Mouse (Mus musculus): ENCODE data around the gene Ly6g6c. TPM values are rescaled to one million over a fixed set of nuclear protein-coding genes. Genes with fewer than 3 reads are reported as not detected.

Ly6g6c gene
- polyA plus RNA-seq, 1 experiment from 2014 or later, result not detected

DNA sequence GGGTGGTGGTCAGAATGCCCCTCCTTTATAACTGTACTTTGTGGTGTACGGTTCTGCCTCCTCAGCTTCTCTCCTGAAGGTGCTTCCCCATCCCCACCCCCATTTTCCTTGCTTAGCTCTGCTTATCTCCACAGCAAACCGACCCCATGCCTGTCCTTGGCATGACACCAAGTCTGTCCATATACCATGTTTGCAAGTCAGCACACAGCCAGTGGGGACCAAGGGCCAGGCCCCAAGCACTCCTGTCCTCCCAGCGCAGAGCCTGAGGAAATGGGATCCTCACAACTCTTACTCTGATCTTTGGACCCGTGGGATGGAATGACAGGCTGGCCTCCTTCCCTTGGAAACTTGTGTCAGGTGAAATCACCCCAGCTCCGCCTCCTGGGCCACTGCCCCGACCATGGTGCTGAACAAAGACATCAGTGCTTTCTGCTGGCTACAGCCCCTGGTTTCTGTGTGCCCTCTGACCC is 38.1 kb downstream of the Ly6g6c start:
- H3K27ac ChIP-seq, result no peak overlapping the region
- no peak overlapping the region for H3K9ac ChIP-seq (replicated peaks)
- no peaks in the 10 kb centered on the region for H3K9me3 ChIP-seq
- H3K36me3 ChIP-seq, result peaks cover 60% of the 10 kb centered on the region
- no peak overlapping the region for H3K4me2 ChIP-seq
- no peak overlapping the region for H3K4me3 ChIP-seq (replicated peaks)
- ATAC-seq (ENCODE audit: insufficient number of reproducible peaks, insufficient read depth, low FRiP score, low TSS enrichment, low read depth), result no peak
- peaks cover 6% of the 10 kb centered on the region; the same call in 1 of the 2 replicates for H3K4me1 ChIP-seq (replicated peaks)
- no peaks in the 10 kb centered on the region for H3K27me3 ChIP-seq
- 71% methylated on average over 6 of the region's 6 CpGs for WGBS

DNA sequence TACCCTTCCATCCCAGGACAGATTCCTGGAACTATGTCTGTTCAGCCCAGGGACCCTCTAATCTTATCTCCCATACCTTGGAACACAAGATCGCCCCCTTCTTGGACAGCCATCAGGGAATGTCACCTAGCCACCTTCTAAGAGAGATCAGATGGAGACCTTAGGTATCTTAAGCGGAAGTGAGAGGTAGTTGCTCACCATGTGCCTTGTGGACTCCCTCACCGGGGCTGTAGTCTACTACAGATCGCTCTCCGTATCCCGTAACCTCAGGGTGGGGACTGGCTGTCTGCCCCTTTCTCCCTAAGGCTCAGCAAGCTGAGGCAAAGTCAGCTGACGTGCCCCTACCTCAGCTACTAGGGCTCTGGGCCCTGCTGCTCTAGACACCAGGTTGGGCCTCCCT is 38.9 kb downstream of the Ly6g6c start:
- Histone ChIP-seq H3K27ac (no peak overlapping the region), H3K27me3 (no peaks in the 10 kb centered on the region), H3K4me2 (no peak overlapping the region), H3K4me1 (replicated peaks) (peaks cover 6% of the 10 kb centered on the region; the same call in 1 of the 2 replicates), H3K4me3 (replicated peaks) (no peak overlapping the region), H3K9me3 (no peaks in the 10 kb centered on the region), H3K36me3 (peaks cover 52% of the 10 kb centered on the region), H3K9ac (replicated peaks) (no peak overlapping the region)
- ATAC-seq (ENCODE audit: insufficient number of reproducible peaks, insufficient read depth, low FRiP score, low TSS enrichment, low read depth), result no peak
- WGBS, result 85% methylated on average over 7 of the region's 7 CpGs

DNA sequence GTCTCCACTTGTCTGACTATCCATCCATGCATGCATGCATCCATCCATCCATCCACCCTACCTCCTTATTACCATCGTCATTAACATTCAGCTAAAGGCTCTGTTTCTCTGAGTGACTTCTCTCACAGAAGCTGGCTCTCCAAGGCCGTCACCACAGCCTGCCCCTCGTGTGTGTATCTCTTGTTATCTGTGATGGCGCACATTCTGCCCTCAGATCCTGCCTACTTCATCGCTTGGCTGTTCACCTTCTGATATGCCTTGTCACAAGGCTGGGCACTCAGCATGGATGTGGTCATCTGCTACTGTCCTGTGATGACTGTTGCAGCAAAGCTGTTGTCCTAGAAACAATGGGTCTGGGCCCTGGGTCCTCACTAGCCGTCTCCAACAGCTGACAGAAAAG is 39.6 kb downstream of the Ly6g6c start:
- Histone ChIP-seq H3K36me3 (peaks cover 45% of the 10 kb centered on the region), H3K9me3 (no peaks in the 10 kb centered on the region), H3K4me2 (no peak overlapping the region), H3K27ac (no peak overlapping the region), H3K27me3 (no peaks in the 10 kb centered on the region), H3K4me3 (replicated peaks) (no peak overlapping the region), H3K9ac (replicated peaks) (no peak overlapping the region), H3K4me1 (replicated peaks) (peaks cover 6% of the 10 kb centered on the region; the same call in 1 of the 2 replicates)
- ATAC-seq (ENCODE audit: insufficient number of reproducible peaks, insufficient read depth, low FRiP score, low TSS enrichment, low read depth), result no peak
- 83% methylated on average over 6 of the region's 6 CpGs for WGBS

GRCm38 (mm10) chr17:35105740-35106389 is 40.7 kb downstream of the Ly6g6c start:
- Histone ChIP-seq H3K4me1 (replicated peaks) (peaks cover 6% of the 10 kb centered on the region; the same call in 1 of the 2 replicates), H3K36me3 (peaks cover 34% of the 10 kb centered on the region), H3K27me3 (no peaks in the 10 kb centered on the region), H3K27ac (no peak overlapping the region), H3K9me3 (no peaks in the 10 kb centered on the region), H3K4me2 (peak overlapping the region; percentile 17), H3K4me3 (replicated peaks) (no peak overlapping the region; the same call in 1 of the 2 replicates), H3K9ac (replicated peaks) (peak overlapping the region; percentile 45; the same call in 1 of the 2 replicates)
- no peak for ATAC-seq (ENCODE audit: insufficient number of reproducible peaks, insufficient read depth, low FRiP score, low TSS enrichment, low read depth)
- WGBS, result 35% methylated on average over 13 of the region's 13 CpGs

GRCm38 (mm10) chr17:35106522-35106921 is 41.3 kb downstream of the Ly6g6c start:
- no peak overlapping the region for H3K27ac ChIP-seq
- peaks cover 6% of the 10 kb centered on the region; the same call in 1 of the 2 replicates for H3K4me1 ChIP-seq (replicated peaks)
- ATAC-seq (ENCODE audit: insufficient number of reproducible peaks, insufficient read depth, low FRiP score, low TSS enrichment, low read depth), result no peak
- 0 out of 2 replicates have a peak overlapping the region, but pooled peaks have one; percentile 17 for H3K4me2 ChIP-seq
- H3K36me3 ChIP-seq, result peaks cover 28% of the 10 kb centered on the region
- no peak overlapping the region for H3K9ac ChIP-seq (replicated peaks)
- WGBS, result 77% methylated on average over 3 of the region's 3 CpGs
- no peaks in the 10 kb centered on the region for H3K27me3 ChIP-seq
- H3K9me3 ChIP-seq, result no peaks in the 10 kb centered on the region
- no peak overlapping the region; the same call in 1 of the 2 replicates for H3K4me3 ChIP-seq (replicated peaks)

GRCm38 (mm10) chr17:35108097-35108496 is 42.9 kb downstream of the Ly6g6c start, which contains the start of gene Ly6g5c:
Ly6g5c (plus strand) TSS chr17:35108279.
- Histone ChIP-seq H3K9ac (replicated peaks) (no peak within 1 kb of the TSS), H3K4me1 (replicated peaks) (peaks cover 6% of the 10 kb centered on the region; the same call in 1 of the 2 replicates), H3K9me3 (no peaks in the 10 kb centered on the region), H3K4me2 (no peak within 1 kb of the TSS), H3K27ac (no peak within 1 kb of the TSS), H3K27me3 (no peaks in the 10 kb centered on the region), H3K4me3 (replicated peaks) (no peak within 1 kb of the TSS), H3K36me3 (peaks cover 12% of the 10 kb centered on the region)
- ATAC-seq (ENCODE audit: insufficient number of reproducible peaks, insufficient read depth, low FRiP score, low TSS enrichment, low read depth), result no peak
- WGBS, result 80% methylated on average over 6 of the region's 6 CpGs

DNA sequence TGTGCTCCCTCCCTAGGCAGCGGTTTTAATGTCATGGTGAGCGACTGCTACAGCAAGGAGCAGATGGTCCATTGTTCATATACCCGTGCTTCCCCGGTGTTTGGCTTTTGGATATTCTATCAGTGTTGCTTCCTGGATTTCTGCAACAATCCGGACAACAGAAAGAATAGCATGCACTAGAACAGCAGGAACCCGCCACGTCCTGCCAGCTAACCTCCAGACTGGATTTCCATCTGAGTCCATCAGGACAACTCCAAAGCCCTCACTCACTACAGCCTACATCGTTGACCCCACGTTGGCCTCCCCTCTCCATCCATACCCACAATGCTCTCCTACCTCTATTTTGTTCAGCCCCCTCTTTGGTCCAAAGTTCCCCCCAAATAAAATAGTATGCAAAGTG is 46.6 kb downstream of the Ly6g6c start:
- Histone ChIP-seq H3K4me1 (replicated peaks) (no peaks in the 10 kb centered on the region), H3K27ac (no peak overlapping the region), H3K27me3 (no peaks in the 10 kb centered on the region), H3K36me3 (peaks cover 30% of the 10 kb centered on the region), H3K9ac (replicated peaks) (no peak overlapping the region), H3K9me3 (no peaks in the 10 kb centered on the region), H3K4me3 (replicated peaks) (no peak overlapping the region), H3K4me2 (no peak overlapping the region)
- no peak for ATAC-seq (ENCODE audit: insufficient number of reproducible peaks, insufficient read depth, low FRiP score, low TSS enrichment, low read depth)
- 80% methylated on average over 9 of the region's 9 CpGs for WGBS

DNA sequence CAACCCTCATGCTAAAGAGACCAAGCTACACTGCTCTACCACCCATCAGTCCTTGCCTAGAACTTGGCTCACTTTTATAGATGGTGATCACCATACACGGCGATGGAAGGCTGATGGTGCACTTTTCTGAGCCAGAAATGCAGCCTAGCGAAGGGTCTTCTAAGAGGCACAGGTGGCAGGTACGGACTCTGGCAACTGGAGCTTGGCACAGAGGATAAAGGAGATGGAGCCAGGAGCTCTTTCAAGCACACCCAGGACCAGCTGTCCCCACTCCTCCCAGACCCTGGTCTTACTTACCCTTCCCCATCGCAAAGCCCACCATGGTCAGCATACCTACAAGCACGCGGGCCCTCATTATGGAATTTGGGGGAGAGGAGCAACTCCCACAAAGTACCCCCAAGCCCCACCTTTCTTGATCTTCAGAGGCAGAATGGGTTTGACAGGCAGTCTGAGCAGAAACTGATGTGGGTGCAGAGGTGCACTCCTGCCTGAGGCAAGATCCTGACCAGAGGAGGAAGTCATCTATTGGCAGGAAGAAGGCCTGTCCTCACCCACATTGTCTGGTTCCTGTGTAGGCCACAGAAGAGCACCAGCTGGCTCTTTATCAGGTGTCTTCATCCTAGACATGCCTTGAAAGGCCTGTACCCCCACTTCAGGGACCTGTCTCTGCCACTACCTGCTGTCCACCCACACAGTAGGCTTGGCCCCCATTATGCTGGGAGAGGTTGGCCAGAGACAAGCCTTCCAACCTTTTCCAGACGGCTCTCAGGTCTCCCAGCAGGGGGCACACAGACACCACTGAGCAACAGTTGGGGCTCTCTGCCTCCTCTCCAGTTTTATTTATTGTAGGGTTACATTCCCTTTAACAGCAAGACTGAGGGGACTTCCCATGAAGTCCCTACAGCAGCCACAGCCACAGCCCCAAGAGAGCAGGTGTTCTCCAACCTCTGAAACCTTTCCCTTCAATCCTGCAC is 50.1 kb downstream of the Ly6g6c start, which contains the start of gene Ly6g5b:
Gene Ly6g5b, minus strand, starts transcription at position 383 of the 974 bp plus-strand sequence.
- no peak for ATAC-seq (ENCODE audit: insufficient number of reproducible peaks, insufficient read depth, low FRiP score, low TSS enrichment, low read depth)
- 83% methylated on average over 8 of the region's 8 CpGs for WGBS

More for the DNA sequence above, 50.1 kb downstream of the Ly6g6c start, which contains the start of gene Ly6g5b:
- H3K36me3 ChIP-seq, result peaks cover 56% of the 10 kb centered on the region
- no peak within 1 kb of the TSS for H3K4me2 ChIP-seq
- no peak within 1 kb of the TSS for H3K27ac ChIP-seq
- no peaks in the 10 kb centered on the region for H3K9me3 ChIP-seq
- peaks cover 8% of the 10 kb centered on the region for H3K4me1 ChIP-seq (replicated peaks)
- no peak within 1 kb of the TSS for H3K9ac ChIP-seq (replicated peaks)
- H3K4me3 ChIP-seq (replicated peaks), result no peak within 1 kb of the TSS
- H3K27me3 ChIP-seq, result no peaks in the 10 kb centered on the region

Other genes with a start within 250 kb of the Ly6g6c start
- gene Stk19, start 228.4 kb upstream of the Ly6g6c start, polyA plus RNA-seq (2016; fragmentation: Nextera tagmentation; extraction: Ambion mirVana), result 24.9 and 26.2 TPM in 2 replicates
- gene Dxo, start 228.4 kb upstream of the Ly6g6c start, polyA plus RNA-seq (2016; fragmentation: Nextera tagmentation; extraction: Ambion mirVana), result 70.8 and 81.7 TPM in 2 replicates
- gene Skiv2l, start 215.2 kb upstream of the Ly6g6c start, polyA plus RNA-seq (2016; fragmentation: Nextera tagmentation; extraction: Ambion mirVana), result 58.3 and 65.7 TPM in 2 replicates
- gene Nelfe, start 215.0 kb upstream of the Ly6g6c start, polyA plus RNA-seq (2016; fragmentation: Nextera tagmentation; extraction: Ambion mirVana), result 125 and 134 TPM in 2 replicates
- 1.4 and 3.0 TPM in 2 replicates for gene Cfb, start 202.9 kb upstream of the Ly6g6c start, polyA plus RNA-seq (2016; fragmentation: Nextera tagmentation; extraction: Ambion mirVana)
- 9.3 and 10.8 TPM in 2 replicates for gene Zbtb12, start 185.9 kb upstream of the Ly6g6c start, polyA plus RNA-seq (2016; fragmentation: Nextera tagmentation; extraction: Ambion mirVana)
- 0.18 TPM in 1 of 2 replicates, not detected in the other for gene Gm20547, start 183.3 kb upstream of the Ly6g6c start, polyA plus RNA-seq (2016; fragmentation: Nextera tagmentation; extraction: Ambion mirVana)
- 0.84 and 1.1 TPM in 2 replicates for gene C2, start 167.1 kb upstream of the Ly6g6c start, polyA plus RNA-seq (2016; fragmentation: Nextera tagmentation; extraction: Ambion mirVana)
- gene Ehmt2, start 166.9 kb upstream of the Ly6g6c start, polyA plus RNA-seq (2016; fragmentation: Nextera tagmentation; extraction: Ambion mirVana), result 114 TPM in 2 replicates
- gene Slc44a4, start 150.9 kb upstream of the Ly6g6c start, polyA plus RNA-seq (2016; fragmentation: Nextera tagmentation; extraction: Ambion mirVana), result not detected in 2 replicates
- 16.2 and 18.9 TPM in 2 replicates for gene Neu1, start 134.1 kb upstream of the Ly6g6c start, polyA plus RNA-seq (2016; fragmentation: Nextera tagmentation; extraction: Ambion mirVana)
- gene Hspa1b, start 106.2 kb upstream of the Ly6g6c start, polyA plus RNA-seq (2016; fragmentation: Nextera tagmentation; extraction: Ambion mirVana), result 0.19 TPM in 1 of 2 replicates, not detected in the other
- not detected in 2 replicates for gene Gm20481, start 95.5 kb upstream of the Ly6g6c start, polyA plus RNA-seq (2016; fragmentation: Nextera tagmentation; extraction: Ambion mirVana)
- 1.9 and 2.0 TPM in 2 replicates for gene Hspa1a, start 93.2 kb upstream of the Ly6g6c start, polyA plus RNA-seq (2016; fragmentation: Nextera tagmentation; extraction: Ambion mirVana)
- gene Hspa1l, start 92.7 kb upstream of the Ly6g6c start, polyA plus RNA-seq (2016; fragmentation: Nextera tagmentation; extraction: Ambion mirVana), result 1.0 and 1.1 TPM in 2 replicates
- gene Lsm2, start 83.5 kb upstream of the Ly6g6c start, polyA plus RNA-seq (2016; fragmentation: Nextera tagmentation; extraction: Ambion mirVana), result 222 and 234 TPM in 2 replicates
- 169 and 171 TPM in 2 replicates for gene Vars, start 64.4 kb upstream of the Ly6g6c start, polyA plus RNA-seq (2016; fragmentation: Nextera tagmentation; extraction: Ambion mirVana)
- gene Vwa7, start 48.8 kb upstream of the Ly6g6c start, polyA plus RNA-seq (2016; fragmentation: Nextera tagmentation; extraction: Ambion mirVana), result 0.10 and 0.13 TPM in 2 replicates
- 3.2 and 3.3 TPM in 2 replicates for gene Sapcd1, start 37.4 kb upstream of the Ly6g6c start, polyA plus RNA-seq (2016; fragmentation: Nextera tagmentation; extraction: Ambion mirVana)
- 2.9 and 3.4 TPM in 2 replicates for gene Msh5, start 18.6 kb upstream of the Ly6g6c start, polyA plus RNA-seq (2016; fragmentation: Nextera tagmentation; extraction: Ambion mirVana)
- gene Clic1, start 15.4 kb upstream of the Ly6g6c start, polyA plus RNA-seq (2016; fragmentation: Nextera tagmentation; extraction: Ambion mirVana), result 194 and 195 TPM in 2 replicates
- 489 and 492 TPM in 2 replicates for gene Ddah2, start 6.4 kb upstream of the Ly6g6c start, polyA plus RNA-seq (2016; fragmentation: Nextera tagmentation; extraction: Ambion mirVana)
- 0.68 and 0.76 TPM in 2 replicates for gene Mpig6b, start 796 bp downstream of the Ly6g6c start, polyA plus RNA-seq (2016; fragmentation: Nextera tagmentation; extraction: Ambion mirVana)
- gene Ly6g6e, start 11.5 kb downstream of the Ly6g6c start, polyA plus RNA-seq (2016; fragmentation: Nextera tagmentation; extraction: Ambion mirVana), result 1.3 and 2.5 TPM in 2 replicates
- 0.68 and 1.0 TPM in 2 replicates for gene Ly6g6d, start 12.7 kb downstream of the Ly6g6c start, polyA plus RNA-seq (2016; fragmentation: Nextera tagmentation; extraction: Ambion mirVana)
- gene Ly6g6f, start 20.2 kb downstream of the Ly6g6c start, polyA plus RNA-seq (2016; fragmentation: Nextera tagmentation; extraction: Ambion mirVana), result 0.44 and 0.66 TPM in 2 replicates
- gene Abhd16a, start 23.9 kb downstream of the Ly6g6c start, polyA plus RNA-seq (2016; fragmentation: Nextera tagmentation; extraction: Ambion mirVana), result 74.5 and 75.3 TPM in 2 replicates
- gene Ly6g5c, start 42.9 kb downstream of the Ly6g6c start, polyA plus RNA-seq (2016; fragmentation: Nextera tagmentation; extraction: Ambion mirVana), result not detected in 2 replicates
- 1.1 and 1.3 TPM in 2 replicates for gene Ly6g5b, start 50.0 kb downstream of the Ly6g6c start, polyA plus RNA-seq (2016; fragmentation: Nextera tagmentation; extraction: Ambion mirVana)
- 22.4 and 23.7 TPM in 2 replicates for gene Gpank1, start 56.1 kb downstream of the Ly6g6c start, polyA plus RNA-seq (2016; fragmentation: Nextera tagmentation; extraction: Ambion mirVana)
- 266 and 270 TPM in 2 replicates for gene Csnk2b, start 56.7 kb downstream of the Ly6g6c start, polyA plus RNA-seq (2016; fragmentation: Nextera tagmentation; extraction: Ambion mirVana)
- 7.1 and 10.1 TPM in 2 replicates for gene D17H6S53E, start 61.0 kb downstream of the Ly6g6c start, polyA plus RNA-seq (2016; fragmentation: Nextera tagmentation; extraction: Ambion mirVana)
- 0.61 and 0.70 TPM in 2 replicates for gene Apom, start 66.7 kb downstream of the Ly6g6c start, polyA plus RNA-seq (2016; fragmentation: Nextera tagmentation; extraction: Ambion mirVana)
- 70.4 TPM in 2 replicates for gene Bag6, start 69.8 kb downstream of the Ly6g6c start, polyA plus RNA-seq (2016; fragmentation: Nextera tagmentation; extraction: Ambion mirVana)
- gene Prrc2a, start 99.5 kb downstream of the Ly6g6c start, polyA plus RNA-seq (2016; fragmentation: Nextera tagmentation; extraction: Ambion mirVana), result 212 and 231 TPM in 2 replicates
- gene Aif1, start 110.7 kb downstream of the Ly6g6c start, polyA plus RNA-seq (2016; fragmentation: Nextera tagmentation; extraction: Ambion mirVana), result 4.7 and 4.9 TPM in 2 replicates
- gene Lst1, start 123.1 kb downstream of the Ly6g6c start, polyA plus RNA-seq (2016; fragmentation: Nextera tagmentation; extraction: Ambion mirVana), result 5.6 and 6.0 TPM in 2 replicates
- gene Ltb, start 129.1 kb downstream of the Ly6g6c start, polyA plus RNA-seq (2016; fragmentation: Nextera tagmentation; extraction: Ambion mirVana), result 0.49 and 0.64 TPM in 2 replicates
- not detected in 2 replicates for gene Tnf, start 136.6 kb downstream of the Ly6g6c start, polyA plus RNA-seq (2016; fragmentation: Nextera tagmentation; extraction: Ambion mirVana)
- gene Lta, start 140.0 kb downstream of the Ly6g6c start, polyA plus RNA-seq (2016; fragmentation: Nextera tagmentation; extraction: Ambion mirVana), result not detected in 2 replicates
- gene Gm16181, start 155.4 kb downstream of the Ly6g6c start, polyA plus RNA-seq (2016; fragmentation: Nextera tagmentation; extraction: Ambion mirVana), result 0.45 and 1.1 TPM in 2 replicates
- gene Atp6v1g2, start 168.3 kb downstream of the Ly6g6c start, polyA plus RNA-seq (2016; fragmentation: Nextera tagmentation; extraction: Ambion mirVana), result 4.3 and 4.8 TPM in 2 replicates
- 13.3 and 15.5 TPM in 2 replicates for gene Nfkbil1, start 170.4 kb downstream of the Ly6g6c start, polyA plus RNA-seq (2016; fragmentation: Nextera tagmentation; extraction: Ambion mirVana)
- 620 and 638 TPM in 2 replicates for gene Ddx39b, start 176.4 kb downstream of the Ly6g6c start, polyA plus RNA-seq (2016; fragmentation: Nextera tagmentation; extraction: Ambion mirVana)
- 17.8 and 18.8 TPM in 2 replicates for gene H2-D1, start 197.3 kb downstream of the Ly6g6c start, polyA plus RNA-seq (2016; fragmentation: Nextera tagmentation; extraction: Ambion mirVana)

Measured in limb, embryonic 12.5 days (tissue).